Mouse (Mus musculus): Measurements from ENCODE around the gene Foxo6. TPM values are rescaled to one million over a fixed set of nuclear protein-coding genes. Genes with fewer than 3 reads are reported as not detected.

Gene Foxo6
- total RNA-seq, 2 experiments from 2014 or later, result 42.8 to 47.4 TPM

- peak; percentile 78 to 85 for DNase-seq (ENCODE audit: low spot score in 2 of 2)
These were observed 27.6 kb downstream of the Foxo6 start for GRCm38 (mm10) chr4:120259356-120260181.

GRCm38 (mm10) chr4:120248800-120249261 lies 38.3 kb downstream of the Foxo6 start:
- peak; percentile 82 to 85 for DNase-seq (ENCODE audit: low spot score in 2 of 2)

GRCm38 (mm10) chr4:120247412-120247811 lies 39.7 kb downstream of the Foxo6 start:
- DNase-seq (ENCODE audit: low spot score in 2 of 2), result no peak

GRCm38 (mm10) chr4:120246086-120246485 lies 41.1 kb downstream of the Foxo6 start:
- DNase-seq (ENCODE audit: low spot score in 2 of 2), result no peak

GRCm38 (mm10) chr4:120242783-120243262 lies 44.3 kb downstream of the Foxo6 start:
- peak; percentile 92 to 93 for DNase-seq (ENCODE audit: low spot score in 2 of 2)

GRCm38 (mm10) chr4:120241106-120241505 lies 46.0 kb downstream of the Foxo6 start:
- peak in 1 of 2 experiments; percentile 70 for DNase-seq (ENCODE audit: low spot score in 2 of 2)

GRCm38 (mm10) chr4:120239419-120239818 lies 47.7 kb downstream of the Foxo6 start:
- no peak for DNase-seq (ENCODE audit: low spot score in 2 of 2)

GRCm38 (mm10) chr4:120233243-120233642 lies 53.9 kb downstream of the Foxo6 start:
- no peak for DNase-seq (ENCODE audit: low spot score in 2 of 2)

GRCm38 (mm10) chr4:120232541-120232940 lies 54.6 kb downstream of the Foxo6 start:
- no peak for DNase-seq (ENCODE audit: low spot score in 2 of 2)

GRCm38 (mm10) chr4:120231982-120232381 lies 55.2 kb downstream of the Foxo6 start:
- no peak for DNase-seq (ENCODE audit: low spot score in 2 of 2)

- peak; percentile 74 to 79 for DNase-seq (ENCODE audit: low spot score in 2 of 2)
These were observed 56.9 kb downstream of the Foxo6 start for GRCm38 (mm10) chr4:120230256-120230649.

GRCm38 (mm10) chr4:120229505-120230255 lies 57.5 kb downstream of the Foxo6 start:
- DNase-seq (ENCODE audit: low spot score in 2 of 2), result no peak

GRCm38 (mm10) chr4:120228613-120229012 lies 58.5 kb downstream of the Foxo6 start:
- DNase-seq (ENCODE audit: low spot score in 2 of 2), result no peak

- DNase-seq (ENCODE audit: low spot score in 2 of 2), result no peak
These were observed 59.9 kb downstream of the Foxo6 start for GRCm38 (mm10) chr4:120227224-120227623.

GRCm38 (mm10) chr4:120226682-120227081 lies 60.5 kb downstream of the Foxo6 start:
- DNase-seq (ENCODE audit: low spot score in 2 of 2), result no peak

- DNase-seq (ENCODE audit: low spot score in 2 of 2), result peak; percentile 78 to 81
These were observed 61.9 kb downstream of the Foxo6 start for GRCm38 (mm10) chr4:120225135-120225780.

GRCm38 (mm10) chr4:120223805-120224204 lies 63.3 kb downstream of the Foxo6 start:
- DNase-seq (ENCODE audit: low spot score in 2 of 2), result no peak

GRCm38 (mm10) chr4:120223108-120223745 lies 63.9 kb downstream of the Foxo6 start:
- no peak for DNase-seq (ENCODE audit: low spot score in 2 of 2)

- no peak for DNase-seq (ENCODE audit: low spot score in 2 of 2)
These were observed 65.4 kb downstream of the Foxo6 start for GRCm38 (mm10) chr4:120221708-120222107.

- no peak for DNase-seq (ENCODE audit: low spot score in 2 of 2)
These were observed 68.3 kb downstream of the Foxo6 start for GRCm38 (mm10) chr4:120218878-120219277.

All from layer of hippocampus, postnatal 14 days (tissue).